Mouse (Mus musculus) small intestine, adult 2 months (tissue): ENCODE results near the gene Prkcb.

ENCODE experiments used
- CTCF ChIP-seq: fragments of 200-500 bp; IDR thresholded peaks from 2 replicates; pipeline ENCODE4 v1.5.1; 2012; ENCODE audit warnings: low read depth, mild to moderate bottlenecking, control low read depth, inconsistent platforms, low read length, moderate library complexity, mixed read lengths; ENCODE audit not compliant: insufficient replicate concordance, insufficient read length; ENCODE audit errors: extremely low read depth
- POLR2A ChIP-seq: fragments of 200-500 bp; IDR thresholded peaks from 2 replicates; pipeline ENCODE4 v1.6.1; 2012; ENCODE audit warnings: low read depth, mild to moderate bottlenecking, control low read depth, inconsistent platforms, low read length, moderate library complexity

- TF ChIP-seq CTCF = no peak
- TF ChIP-seq POLR2A = no peak
Observed at GRCm38 (mm10) chr7:122258521-122258920, 30.0 kb upstream of the Prkcb start.
